Mouse (Mus musculus): ENCODE data around the gene Map2.

- no peak for TF ChIP-seq CTCF (IDR thresholded peaks at IDR 0.05 in 2 of 3, conservative IDR thresholded peaks at IDR 0.05 in 1 of 3; ENCODE audit: control insufficient read depth in 1 of 3, insufficient read depth in 1 of 3, low read depth in 2 of 3, low read length in 3 of 3, poor library complexity in 1 of 3, severe bottlenecking in 1 of 3)
- TF ChIP-seq POLR2AphosphoS5 (IDR thresholded peaks at IDR 0.05; ENCODE audit: borderline replicate concordance, low read depth, low read length): no peak
- TF ChIP-seq EP300 (IDR thresholded peaks at IDR 0.05; ENCODE audit: low read depth in 1 of 2, low read length in 2 of 2): no peak
- no peak for TF ChIP-seq E2F4 (IDR thresholded peaks at IDR 0.05; ENCODE audit: borderline replicate concordance, low read depth, low read length)
- TF ChIP-seq SMC3 (IDR thresholded peaks at IDR 0.05; ENCODE audit: low read depth, low read length): no peak
- no peak for TF ChIP-seq TAL1 (IDR thresholded peaks at IDR 0.05; ENCODE audit: low read length)
- TF ChIP-seq SIN3A (IDR thresholded peaks at IDR 0.05; ENCODE audit: low read length): no peak
- TF ChIP-seq ETS1 (IDR thresholded peaks at IDR 0.05; ENCODE audit: low read depth, low read length): no peak
- no peak for TF ChIP-seq POLR2A (IDR thresholded peaks at IDR 0.05; ENCODE audit: control insufficient read depth in 1 of 2, insufficient read depth in 1 of 2, low read depth in 1 of 2, low read length in 2 of 2, poor library complexity in 1 of 2)
Measured at GRCm38 (mm10) chr1:66282447-66282846, 107.4 kb downstream of the Map2 start.
